Mouse (Mus musculus) liver, postnatal 0 days (tissue): ENCODE data around the gene Mfng. TPM values are rescaled to one million over a fixed set of nuclear protein-coding genes. Genes with fewer than 3 reads are reported as not detected.

Experiments
- ATAC-seq: fragments of 200-750 bp; cut with Nextera tagmentation; 2 replicates; pipeline ENCODE4 v1.8.0; 2017; ENCODE audit warnings: mild to moderate bottlenecking, moderate library complexity
- DNase-seq: peaks from one replicate; pipeline ENCODE4 v3.0.0-alpha.2; 2016
- H3K27ac ChIP-seq: fragments of 300-500 bp; sonication (generic); 2 replicates; pipeline ENCODE4 v1.5.1; 2014; ENCODE audit warnings: antibody characterized with exemption, moderate library complexity, mild to moderate bottlenecking, low read depth
- H3K27me3 ChIP-seq: fragments of 300-500 bp; sonication (generic); 2 replicates; pipeline ENCODE4 v1.6.1; 2014; ENCODE audit warnings: low read length, control low read depth, mixed read lengths; ENCODE audit not compliant: insufficient read depth
- H3K36me3 ChIP-seq: fragments of 300-500 bp; sonication (generic); replicated peaks from 2 replicates; pipeline ENCODE4 v1.6.1; 2014; ENCODE audit warnings: mild to moderate bottlenecking, control low read depth, low read length, moderate library complexity, mixed read lengths; ENCODE audit not compliant: insufficient read depth
- H3K4me1 ChIP-seq: fragments of 300-500 bp; sonication (generic); 2 replicates; pipeline ENCODE4 v1.6.1; 2014; ENCODE audit warnings: antibody characterized with exemption, mild to moderate bottlenecking, control low read depth; ENCODE audit not compliant: insufficient read depth
- H3K4me2 ChIP-seq: fragments of 300-500 bp; sonication (generic); 2 replicates; pipeline ENCODE4 v1.6.1; 2014; ENCODE audit warnings: low read depth, mild to moderate bottlenecking, low read length, moderate library complexity, mixed read lengths
- H3K4me3 ChIP-seq: fragments of 300-500 bp; sonication (generic); 2 replicates; pipeline ENCODE4 v1.5.1; 2014; ENCODE audit warnings: low read depth, low read length
- H3K9ac ChIP-seq: fragments of 300-500 bp; sonication (generic); replicated peaks from 2 replicates; pipeline ENCODE4 v1.6.1; 2014; ENCODE audit warnings: mild to moderate bottlenecking, moderate library complexity
- H3K9me3 ChIP-seq: fragments of 300-500 bp; sonication (generic); 2 replicates; pipeline ENCODE4 v1.6.1; 2016; ENCODE audit warnings: mild to moderate bottlenecking, control low read depth, low read length, mixed read lengths
- CTCF ChIP-seq: sonication (generic); IDR thresholded peaks from 2 replicates; pipeline ENCODE4 v1.5.1; 2016; ENCODE audit warnings: antibody characterized with exemption, low read depth
- EP300 ChIP-seq: IDR thresholded peaks from 2 replicates; pipeline ENCODE4 v1.6.1; 2016; ENCODE audit warnings: antibody characterized with exemption, low read depth, mild to moderate bottlenecking
- WGBS: fragments of 180-500 bp; shearing (Covaris S2); extraction: QIAGEN DNeasy Blood & Tissue Kit; methylation state at CpG from one replicate; pipeline ENCODE4 v1.1.7; 2014; ENCODE audit not compliant: insufficient replicate concordance; 5-methylcytosine and 5-hydroxymethylcytosine counted together
- polyA plus RNA-seq: library from polyadenylated mRNA; unstranded; fragments of >200 nt; fragmentation: Nextera tagmentation; extraction: Ambion mirVana; gene quantifications from 2 replicates; pipeline ENCODE4 v1.2.1, GENCODE M21; 2015

The Mfng gene
- polyA plus RNA-seq, 1 experiment from 2014 or later, result 4.8 TPM

GRCm38 (mm10) chr15:78779690-78780089 lies 6.4 kb upstream of the Mfng start:
- DNase-seq (no peak), ATAC-seq (no peak)
- H3K4me3 ChIP-seq, result no peak overlapping the region

GRCm38 (mm10) chr15:78779253-78779652 lies 6.0 kb upstream of the Mfng start:
- 75% methylated on average over 8 of the region's 8 CpGs for WGBS
- ATAC-seq (no peak), DNase-seq (no peak)
- H3K9me3 ChIP-seq, result no peaks in the 10 kb centered on the region
- no peaks in the 10 kb centered on the region for H3K27me3 ChIP-seq
- TF ChIP-seq CTCF (peak; percentile 45), EP300 (no peak)
- no peak overlapping the region for H3K9ac ChIP-seq
- no peak overlapping the region for H3K4me3 ChIP-seq
- peaks cover 7% of the 10 kb centered on the region for H3K4me1 ChIP-seq
- peaks cover 25% of the 10 kb centered on the region for H3K36me3 ChIP-seq
- H3K4me2 ChIP-seq, result no peak overlapping the region
- H3K27ac ChIP-seq, result no peak overlapping the region

More at GRCm38 (mm10) chr15:78779690-78780089, 6.4 kb upstream of the Mfng start:
- Histone ChIP-seq H3K9me3 (no peaks in the 10 kb centered on the region), H3K4me2 (no peak overlapping the region), H3K36me3 (peaks cover 25% of the 10 kb centered on the region), H3K27ac (no peak overlapping the region), H3K27me3 (no peaks in the 10 kb centered on the region), H3K9ac (no peak overlapping the region), H3K4me1 (peaks cover 7% of the 10 kb centered on the region)
- WGBS, result 93% methylated on average over 5 of the region's 5 CpGs
- no peak for TF ChIP-seq CTCF
- TF ChIP-seq EP300, result no peak

DNA sequence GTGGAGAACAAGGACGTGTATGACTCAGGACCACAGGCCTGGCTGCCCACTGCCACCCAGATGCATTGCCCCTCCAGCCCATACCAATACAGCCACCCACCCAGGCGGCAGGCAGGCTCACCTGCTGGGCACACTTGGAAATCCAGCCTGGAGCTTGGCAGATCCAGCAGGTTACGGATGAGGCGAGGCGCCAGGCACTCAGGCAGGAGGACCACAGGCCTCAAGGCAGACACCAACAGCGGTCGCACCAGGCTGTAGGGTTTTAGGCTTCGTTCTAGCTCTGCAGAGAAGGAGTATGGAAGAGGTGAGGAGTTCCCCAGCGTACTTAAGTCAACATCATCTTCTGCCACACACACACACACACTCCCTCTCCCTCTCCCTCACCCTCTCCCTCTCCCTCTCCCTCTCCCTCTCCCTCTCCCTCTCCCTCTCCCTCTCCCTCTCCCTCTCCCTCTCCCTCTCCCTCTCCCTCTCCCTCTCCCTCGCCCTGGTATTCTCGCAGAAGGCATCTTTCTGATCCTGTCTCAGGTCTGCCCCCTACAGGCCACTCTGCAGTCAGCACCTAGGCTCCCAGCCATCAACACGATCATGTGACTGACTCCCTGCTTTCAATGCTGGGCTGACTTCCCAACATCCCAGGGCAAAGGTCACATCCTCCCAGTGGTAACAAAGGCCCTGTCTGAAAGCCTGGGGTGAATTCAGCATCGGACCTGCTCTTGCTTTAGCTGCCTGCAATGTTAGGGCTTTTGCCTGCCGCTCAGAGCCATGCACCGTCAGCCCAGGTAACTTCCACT lies 5.0 kb upstream of the Mfng start:
- no peaks in the 10 kb centered on the region for H3K27me3 ChIP-seq
- peaks cover 23% of the 10 kb centered on the region for H3K36me3 ChIP-seq
- WGBS, result 55% methylated on average over 14 of the region's 15 CpGs
- H3K9me3 ChIP-seq, result no peaks in the 10 kb centered on the region
- no peak overlapping the region for H3K27ac ChIP-seq
- peak; percentile 89 for ATAC-seq
- peak; percentile 86 for DNase-seq
- no peak overlapping the region for H3K9ac ChIP-seq
- H3K4me3 ChIP-seq, result no peak overlapping the region
- no peak for TF ChIP-seq EP300
- peak; percentile 86 for TF ChIP-seq CTCF
- peaks cover 10% of the 10 kb centered on the region for H3K4me1 ChIP-seq
- no peak overlapping the region for H3K4me2 ChIP-seq

DNA sequence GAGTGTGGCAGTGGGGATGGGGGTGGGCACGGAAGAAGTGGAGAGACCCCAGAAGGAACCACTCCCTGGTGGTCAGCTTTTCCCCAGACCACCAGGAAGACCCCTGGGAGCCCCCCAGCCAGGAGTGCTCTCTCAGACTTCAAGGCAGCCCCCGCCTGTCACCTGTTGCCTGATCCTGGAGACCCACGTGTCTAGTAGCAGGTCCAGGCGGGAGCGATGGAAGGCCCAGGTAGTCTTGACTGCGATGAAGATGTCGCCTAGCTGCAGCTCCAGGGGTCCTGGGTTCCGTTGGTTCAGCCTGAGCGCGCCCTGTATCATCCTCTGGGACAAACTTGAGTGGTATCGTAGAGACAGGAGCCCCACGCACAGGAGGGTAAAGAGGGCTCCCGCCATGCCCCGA lies 419 bp downstream of the Mfng start:
- no peak for DNase-seq

GRCm38 (mm10) chr15:78772368-78772763 lies 909 bp downstream of the Mfng start:
- Histone ChIP-seq H3K9ac (no peak overlapping the region; the same call in 1 of the 2 replicates), H3K27ac (peak overlapping the region; percentile 77), H3K27me3 (no peaks in the 10 kb centered on the region), H3K9me3 (no peaks in the 10 kb centered on the region), H3K4me1 (peaks cover 11% of the 10 kb centered on the region), H3K4me3 (peak overlapping the region; percentile 43), H3K36me3 (peaks cover 12% of the 10 kb centered on the region), H3K4me2 (peak overlapping the region; percentile 75)
- peak; percentile 50 for ATAC-seq
- DNase-seq, result peak; percentile 38
- no peak for TF ChIP-seq CTCF
- WGBS, result 16% methylated on average over 4 of the region's 4 CpGs

More for the DNA sequence above, 419 bp downstream of the Mfng start:
- 0 out of 2 replicates have a peak, but pooled peaks have one; percentile 3 for ATAC-seq
- peaks cover 17% of the 10 kb centered on the region for H3K36me3 ChIP-seq
- no peak for TF ChIP-seq CTCF
- TF ChIP-seq EP300, result no peak
- peak overlapping the region; percentile 46 for H3K9ac ChIP-seq
- H3K27ac ChIP-seq, result peak overlapping the region; percentile 77
- H3K4me1 ChIP-seq, result peaks cover 11% of the 10 kb centered on the region
- no peaks in the 10 kb centered on the region for H3K9me3 ChIP-seq
- H3K27me3 ChIP-seq, result no peaks in the 10 kb centered on the region
- 19% methylated on average over 14 of the region's 14 CpGs for WGBS
- peak overlapping the region; percentile 43 for H3K4me3 ChIP-seq
- H3K4me2 ChIP-seq, result peak overlapping the region; percentile 75

DNA sequence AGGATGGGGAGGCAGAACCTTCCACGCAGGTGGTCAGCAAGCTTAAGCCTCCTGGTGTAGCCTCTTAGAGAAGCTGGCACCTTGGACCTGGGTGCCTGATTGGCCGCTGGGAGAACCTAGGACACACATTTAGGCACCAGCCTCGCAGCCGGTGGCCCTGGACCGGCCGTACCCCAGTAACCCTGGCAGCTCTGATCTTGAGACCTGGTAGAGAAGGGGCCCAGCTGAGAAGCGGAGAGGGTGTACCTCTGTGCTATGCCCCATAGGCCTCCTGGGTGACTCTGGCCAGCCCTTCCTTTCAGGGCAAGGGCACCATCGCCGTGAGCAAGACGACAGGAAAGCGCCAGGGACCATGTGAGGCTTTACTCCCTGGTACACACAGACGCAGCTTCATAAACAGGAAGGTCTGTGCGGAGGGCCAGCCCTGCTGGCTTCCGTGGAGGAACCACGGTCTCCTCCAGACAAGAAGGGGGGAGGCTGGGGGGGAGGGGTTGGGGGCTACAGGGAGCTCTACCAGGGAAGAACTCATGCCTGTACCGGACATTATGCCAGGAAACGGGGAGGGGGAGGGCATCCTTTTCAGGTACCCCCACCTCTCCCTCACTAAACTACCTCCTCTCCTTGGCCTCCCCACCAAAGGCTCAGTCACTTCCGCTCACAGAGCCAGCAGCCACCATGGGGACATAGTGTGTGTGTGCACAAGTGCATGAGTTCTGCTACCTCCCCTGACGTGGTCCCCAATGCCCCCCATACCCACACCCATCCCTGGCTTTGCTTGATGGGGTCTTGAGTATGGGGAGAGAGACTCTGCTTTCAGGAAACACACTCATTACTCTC lies 1.5 kb downstream of the Mfng start:
- TF ChIP-seq CTCF, result no peak
- no peak for TF ChIP-seq EP300

More for the DNA sequence above, 1.5 kb downstream of the Mfng start:
- Histone ChIP-seq H3K4me2 (peak overlapping the region; percentile 75), H3K27ac (peak overlapping the region; percentile 77), H3K9ac (peak overlapping the region; percentile 40), H3K4me1 (peaks cover 11% of the 10 kb centered on the region), H3K9me3 (no peaks in the 10 kb centered on the region), H3K4me3 (peak overlapping the region; percentile 43), H3K27me3 (no peaks in the 10 kb centered on the region), H3K36me3 (peaks cover 11% of the 10 kb centered on the region)
- peak; percentile 49 for DNase-seq
- peak; percentile 53 for ATAC-seq
- WGBS, result 26% methylated on average over 19 of the region's 19 CpGs
